Mouse (Mus musculus): ENCODE data around the gene Akap11.

The Akap11 gene

DNA sequence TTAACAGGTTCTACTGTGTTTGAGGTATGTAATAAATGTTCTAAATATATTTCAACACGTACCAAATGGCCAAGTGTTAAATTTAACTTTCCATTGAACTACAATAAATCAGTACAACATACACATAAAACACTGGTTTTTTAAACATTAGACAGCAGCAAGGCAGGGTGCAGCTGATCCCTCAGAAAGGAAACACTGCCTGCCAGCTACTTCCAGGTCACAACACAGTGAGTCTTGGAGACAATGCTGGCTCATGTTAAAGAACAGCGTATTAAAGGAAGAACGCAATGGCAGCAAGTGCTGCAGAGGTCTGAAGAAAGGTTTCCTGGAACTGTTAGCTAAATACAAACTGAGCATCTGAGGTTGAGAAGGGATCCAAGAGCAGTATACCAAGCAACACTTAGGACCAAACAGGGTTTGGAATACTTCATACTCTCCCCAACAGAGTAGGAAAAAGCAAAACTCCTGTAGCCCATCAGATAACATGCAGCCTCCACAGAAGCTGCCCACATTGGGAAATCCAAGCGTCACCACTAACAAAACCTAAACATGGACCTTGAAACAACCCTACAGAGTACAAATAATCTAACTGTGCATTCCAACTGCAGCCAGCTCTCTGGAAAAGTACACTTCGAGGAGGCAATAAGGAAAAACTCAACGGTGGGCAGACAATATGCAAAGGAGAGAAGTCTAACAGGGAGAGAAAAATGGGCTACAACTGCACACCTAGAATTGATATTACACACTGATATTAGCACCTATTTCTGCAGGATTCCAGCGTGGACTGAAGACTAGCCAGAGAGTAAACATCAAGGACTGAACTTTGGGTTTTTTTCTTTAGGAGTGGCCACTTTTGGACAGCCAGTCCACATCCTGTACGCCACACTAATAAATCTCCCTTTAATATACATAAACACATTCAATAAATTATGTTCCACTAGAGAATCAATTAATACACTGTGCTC is 7.9 kb downstream of the Akap11 start:
- no peak for DNase-seq (ENCODE audit: low spot score)

DNA sequence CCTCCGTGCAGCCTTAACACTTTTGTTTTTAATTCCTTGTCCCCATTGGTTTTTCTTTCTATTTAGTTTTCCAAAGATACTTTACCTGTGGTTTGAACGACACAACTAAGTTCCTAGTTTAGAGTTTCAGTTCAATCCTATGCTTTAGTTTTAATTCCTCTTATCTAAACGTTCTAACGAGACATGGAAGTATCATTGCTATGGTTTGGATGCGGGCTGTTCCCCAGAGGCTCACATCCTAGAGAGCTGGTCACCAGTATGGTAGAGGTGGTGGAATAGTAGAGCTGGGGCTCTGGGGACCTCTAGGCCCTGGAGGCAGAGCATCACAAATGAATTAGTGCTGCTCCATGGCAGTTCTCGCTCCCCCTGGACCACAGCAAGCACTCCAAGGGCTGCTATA is 9.7 kb downstream of the Akap11 start:
- DNase-seq (ENCODE audit: low spot score), result no peak

DNA sequence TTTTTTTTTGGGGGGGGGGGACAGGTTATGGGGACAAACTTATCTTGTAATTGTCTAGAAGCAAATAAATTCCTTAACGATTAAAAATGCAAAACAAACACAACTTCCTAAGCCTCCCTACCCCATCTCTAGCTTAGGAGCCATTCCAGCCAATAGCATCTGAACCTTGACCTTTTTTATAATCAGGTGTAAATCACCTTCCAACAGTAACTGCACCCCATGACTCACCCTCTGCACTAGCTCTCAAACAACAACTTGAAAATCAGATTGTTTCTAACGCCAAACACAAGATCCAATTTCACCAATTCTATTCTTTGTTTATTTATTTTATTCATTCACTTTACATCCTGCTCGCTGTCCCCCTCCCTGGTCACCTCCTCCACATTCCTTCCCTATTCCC is 10.1 kb downstream of the Akap11 start:
- DNase-seq (ENCODE audit: low spot score), result no peak

DNA sequence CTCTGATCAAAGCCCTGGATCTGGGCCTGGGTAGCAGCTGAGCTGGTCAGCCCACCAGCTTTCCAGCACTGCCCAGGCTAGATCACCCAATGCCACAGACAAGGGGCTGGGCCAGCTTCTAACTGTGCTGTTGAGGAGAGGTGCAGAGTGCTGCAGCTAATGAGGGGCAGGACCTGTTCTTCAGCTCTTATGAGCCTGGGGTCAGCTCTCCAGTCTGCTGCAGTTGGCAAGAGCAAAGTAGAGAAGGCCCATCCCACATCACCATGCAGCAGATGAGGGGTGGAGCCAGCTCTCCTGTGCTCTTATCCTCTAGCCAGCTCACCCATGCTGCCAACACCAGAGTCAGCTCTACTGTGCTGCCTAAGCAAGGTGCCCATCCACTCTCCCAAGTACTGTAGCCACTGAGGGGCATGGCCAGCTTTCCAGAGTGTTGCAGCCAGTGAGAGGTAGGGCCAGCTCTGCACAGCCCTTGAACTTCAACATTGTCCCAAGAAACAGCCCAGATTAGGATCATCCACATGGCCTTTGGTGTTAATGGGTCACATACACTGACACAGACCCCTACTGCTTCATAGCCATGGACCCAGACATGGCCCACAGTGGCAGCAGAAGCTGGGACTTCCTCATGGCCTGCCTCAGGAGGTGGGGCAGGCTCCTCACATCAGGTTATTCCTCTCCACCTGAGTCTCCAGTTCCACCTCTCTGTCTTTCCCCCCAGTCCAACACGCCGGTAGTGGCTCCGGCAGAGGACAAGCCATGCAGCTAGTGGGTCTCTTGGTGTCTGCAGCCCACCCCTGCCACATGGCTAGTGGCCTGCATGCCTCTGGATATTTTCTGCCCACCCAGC is 10.8 kb downstream of the Akap11 start:
- no peak for DNase-seq (ENCODE audit: low spot score)

- DNase-seq (ENCODE audit: low spot score), result no peak
Measured at GRCm38 (mm10) chr14:78525059-78525458, 11.5 kb downstream of the Akap11 start.

DNA sequence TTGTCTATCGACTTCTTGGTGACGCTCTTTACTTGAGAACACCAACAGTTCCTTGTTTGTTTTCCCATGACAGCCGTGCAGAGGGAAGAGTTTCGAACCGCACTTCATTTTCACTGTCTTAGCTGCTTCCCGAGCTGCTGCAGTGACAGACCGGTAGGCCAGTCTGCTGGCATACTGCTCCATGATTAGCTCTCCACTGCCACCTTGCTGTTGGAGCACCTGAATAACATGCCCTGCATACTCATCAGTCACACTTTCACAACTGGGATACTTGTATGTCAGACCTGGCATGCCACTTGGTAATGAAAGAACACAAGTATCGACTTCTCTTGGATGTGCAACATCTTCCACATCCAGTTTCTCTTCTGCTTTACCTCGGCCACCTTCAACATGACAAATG is 25.9 kb downstream of the Akap11 start:
- no peak for DNase-seq (ENCODE audit: low spot score)

DNA sequence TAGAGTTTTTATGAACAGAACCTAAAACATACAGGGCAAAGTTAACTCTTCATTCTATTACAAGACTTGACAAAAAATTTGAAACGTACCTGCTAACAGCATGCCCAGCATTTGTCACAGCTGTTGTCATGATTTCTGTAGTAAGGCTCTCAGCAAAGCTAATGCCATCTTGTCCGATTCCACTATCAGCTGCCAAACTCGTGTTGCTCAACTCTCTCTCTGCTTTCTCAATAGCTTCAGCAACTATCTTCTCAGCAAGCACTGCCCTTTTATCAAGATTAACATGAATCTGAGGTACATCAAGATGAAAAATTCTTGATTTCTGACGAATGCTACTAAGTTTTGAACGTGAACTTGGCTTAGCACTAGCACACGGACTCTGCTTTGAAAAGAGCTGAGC is 26.8 kb downstream of the Akap11 start:
- no peak for DNase-seq (ENCODE audit: low spot score)

DNA sequence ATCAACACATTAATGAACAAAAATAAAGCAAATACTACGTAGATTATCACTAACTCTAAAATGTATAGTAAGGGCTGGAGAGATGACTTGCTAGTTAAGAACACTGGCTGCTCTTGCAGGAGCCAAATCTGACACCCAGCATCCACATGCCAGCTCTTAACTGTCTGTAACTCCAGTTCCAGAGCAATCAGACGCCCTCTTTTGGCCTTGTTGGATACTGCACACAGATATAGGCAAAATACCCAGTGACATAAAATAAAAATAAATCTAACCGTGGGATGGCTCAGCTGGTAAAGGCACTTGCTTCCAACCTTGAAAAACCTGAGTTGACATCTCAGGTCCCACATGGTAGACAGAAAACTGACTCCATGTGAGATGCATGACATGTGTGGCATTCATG is 36.0 kb downstream of the Akap11 start:
- DNase-seq (ENCODE audit: low spot score), result no peak

DNA sequence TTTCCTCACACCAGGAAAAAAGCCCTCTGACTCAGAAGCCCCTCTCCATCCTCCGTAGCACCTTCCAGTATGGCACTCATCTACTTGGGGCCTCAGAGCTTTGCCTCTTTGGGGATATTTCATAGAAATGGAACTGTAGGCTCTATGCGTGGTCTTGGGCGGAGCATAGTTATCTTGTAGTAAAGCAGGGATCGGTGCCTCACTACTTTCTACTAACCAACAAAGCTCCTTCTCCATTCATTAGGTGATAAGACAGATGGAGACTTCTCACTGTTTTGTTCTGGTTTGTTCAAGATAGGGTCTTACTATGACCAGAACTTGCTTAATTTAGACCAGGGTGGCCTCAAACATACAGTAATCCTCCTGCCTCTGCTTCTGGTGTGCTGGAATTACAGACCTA is 39.9 kb downstream of the Akap11 start:
- DNase-seq (ENCODE audit: low spot score), result no peak

DNA sequence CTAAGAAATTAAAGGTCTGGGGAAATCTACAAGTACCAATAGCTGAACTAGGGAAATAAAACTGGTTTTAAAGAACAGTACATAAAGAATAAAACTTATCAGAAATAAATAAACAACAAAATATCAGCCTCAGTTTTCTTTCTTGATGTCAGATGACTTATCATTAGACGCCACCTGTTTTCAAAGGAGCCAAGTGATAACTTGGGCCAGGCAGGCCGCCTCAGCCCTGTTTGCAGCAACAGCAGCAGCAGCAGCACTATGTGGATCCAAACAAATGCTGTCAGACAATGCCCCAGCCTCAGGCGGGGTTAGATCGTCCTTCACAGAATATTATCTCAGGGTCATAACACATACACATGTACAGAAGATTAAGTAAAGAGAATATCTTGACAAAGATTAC is 41.4 kb downstream of the Akap11 start:
- DNase-seq (ENCODE audit: low spot score), result no peak

- no peak for DNase-seq (ENCODE audit: low spot score)
Measured at GRCm38 (mm10) chr14:78492602-78493001, 44.0 kb downstream of the Akap11 start.

DNA sequence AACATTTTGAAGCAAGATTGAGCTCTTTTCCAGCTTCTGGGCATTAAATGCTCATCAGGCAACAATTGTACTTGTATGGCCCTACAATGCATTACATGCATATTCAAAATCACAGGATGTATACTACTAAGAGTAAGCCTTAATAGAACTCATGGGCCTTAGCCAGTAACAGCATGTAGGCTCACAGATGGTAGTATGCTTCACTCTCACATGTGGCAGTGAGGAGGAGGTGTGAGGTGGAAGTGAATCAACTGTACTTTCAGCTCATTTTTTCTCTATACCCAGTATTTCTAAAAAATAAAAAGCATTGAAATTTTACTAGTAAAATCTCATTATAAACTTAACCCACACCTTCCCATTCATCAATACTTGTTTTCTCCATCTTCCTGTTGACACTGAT is 45.2 kb downstream of the Akap11 start:
- no peak for DNase-seq (ENCODE audit: low spot score)

DNA sequence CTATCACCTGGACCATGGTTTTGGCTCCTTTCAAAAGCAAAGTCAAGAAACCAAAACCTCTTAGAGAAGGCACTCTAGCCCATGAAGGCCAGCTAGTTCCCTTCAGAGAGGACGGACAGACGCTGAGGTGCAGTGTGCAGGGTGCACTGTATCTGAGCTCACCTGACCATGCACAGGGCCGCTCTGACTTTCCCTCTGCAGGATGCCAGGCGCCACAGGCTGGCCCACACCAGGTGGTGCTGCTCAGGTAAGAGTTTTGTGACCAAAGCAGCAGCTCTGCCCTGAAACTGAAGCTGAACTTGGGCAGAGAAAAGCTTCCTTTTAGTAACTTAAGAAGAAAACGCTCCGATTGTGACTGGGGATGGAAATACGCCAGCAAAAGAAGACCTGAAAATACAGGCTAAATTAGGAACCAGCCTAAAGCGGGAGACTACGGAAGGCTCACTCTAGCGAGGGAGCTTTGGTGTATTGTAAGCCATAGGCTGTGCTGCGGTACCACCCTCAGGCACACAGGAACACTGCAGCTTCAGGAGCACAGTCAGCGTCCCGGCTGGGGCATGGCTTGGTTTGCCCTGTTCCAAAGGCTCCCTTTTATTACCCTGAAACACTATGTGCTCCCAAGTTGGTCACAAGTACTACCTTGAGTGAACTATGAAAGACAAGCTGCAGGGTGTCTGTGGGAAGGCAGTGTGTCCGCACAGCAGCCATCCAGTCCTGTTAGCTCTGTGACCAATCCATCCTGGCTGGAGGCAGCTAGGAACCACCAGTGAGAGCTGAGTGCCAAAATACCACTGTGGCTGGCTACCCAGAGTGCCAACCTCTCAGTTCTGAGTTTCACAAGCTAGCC is 54.0 kb downstream of the Akap11 start:
- peak; percentile 15 for DNase-seq (ENCODE audit: low spot score)

DNA sequence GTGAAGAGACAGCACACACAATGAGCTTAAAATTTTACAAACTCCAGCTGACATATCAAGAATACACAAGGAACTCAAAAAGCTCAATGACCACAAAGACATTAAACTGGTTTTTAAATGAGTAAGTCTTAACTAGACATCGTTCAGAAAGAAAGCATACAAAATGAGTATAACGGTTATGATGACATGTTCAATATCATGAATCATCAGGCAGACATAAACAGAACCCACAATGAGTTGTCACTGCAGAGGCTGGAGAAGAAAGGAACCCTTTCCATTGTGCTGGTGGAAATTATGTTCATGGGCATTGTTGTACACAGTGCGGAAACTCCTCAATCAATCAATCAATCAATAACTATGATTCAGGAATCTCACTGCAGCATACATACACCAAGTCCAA is 62.5 kb downstream of the Akap11 start:
- DNase-seq (ENCODE audit: low spot score), result no peak

- no peak for DNase-seq (ENCODE audit: low spot score)
Measured at GRCm38 (mm10) chr14:78470714-78471113, 65.9 kb downstream of the Akap11 start.

GRCm38 (mm10) chr14:78468991-78469390 is 67.6 kb downstream of the Akap11 start:
- no peak for DNase-seq (ENCODE audit: low spot score)

DNA sequence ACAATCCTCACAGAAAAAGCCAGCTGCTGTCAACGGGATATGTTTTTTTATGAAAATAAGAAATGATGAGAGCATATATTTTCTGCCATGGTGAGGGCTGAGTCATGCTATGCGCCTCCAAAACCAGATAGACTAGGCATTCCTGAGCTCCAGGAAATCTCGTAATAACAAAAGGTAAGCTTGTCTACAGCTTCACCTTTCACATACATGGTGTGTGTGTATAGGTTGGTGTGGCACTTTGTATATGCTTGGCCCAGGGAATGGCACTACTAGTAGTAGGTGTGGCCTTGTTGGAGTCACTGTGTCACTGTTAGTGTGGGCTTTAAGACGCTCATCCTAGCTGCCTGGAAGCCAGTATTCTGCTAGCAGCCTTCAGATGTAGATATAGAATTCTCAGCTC is 68.6 kb downstream of the Akap11 start:
- no peak for DNase-seq (ENCODE audit: low spot score)

GRCm38 (mm10) chr14:78464353-78464752 is 72.3 kb downstream of the Akap11 start:
- DNase-seq (ENCODE audit: low spot score), result no peak

DNA sequence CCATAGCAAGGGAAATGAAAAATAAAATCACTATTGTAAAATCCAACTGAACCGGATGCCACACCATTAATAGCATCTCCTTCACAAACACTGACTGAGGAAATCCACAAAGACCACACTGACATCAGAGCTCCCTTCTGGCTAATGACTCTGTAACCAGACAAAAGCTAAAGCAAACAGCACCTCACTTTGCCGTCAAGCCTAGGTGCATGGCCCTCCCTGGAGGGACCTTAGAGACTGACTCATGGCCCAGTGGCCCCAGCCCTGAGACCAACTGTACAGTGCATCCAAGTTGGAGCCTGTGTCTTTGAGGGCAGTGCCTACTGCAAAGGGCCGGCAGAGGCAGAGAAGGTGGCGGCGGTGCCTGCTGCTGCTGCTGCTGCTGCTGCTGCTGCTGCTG is 77.5 kb downstream of the Akap11 start:
- no peak for DNase-seq (ENCODE audit: low spot score)

DNA sequence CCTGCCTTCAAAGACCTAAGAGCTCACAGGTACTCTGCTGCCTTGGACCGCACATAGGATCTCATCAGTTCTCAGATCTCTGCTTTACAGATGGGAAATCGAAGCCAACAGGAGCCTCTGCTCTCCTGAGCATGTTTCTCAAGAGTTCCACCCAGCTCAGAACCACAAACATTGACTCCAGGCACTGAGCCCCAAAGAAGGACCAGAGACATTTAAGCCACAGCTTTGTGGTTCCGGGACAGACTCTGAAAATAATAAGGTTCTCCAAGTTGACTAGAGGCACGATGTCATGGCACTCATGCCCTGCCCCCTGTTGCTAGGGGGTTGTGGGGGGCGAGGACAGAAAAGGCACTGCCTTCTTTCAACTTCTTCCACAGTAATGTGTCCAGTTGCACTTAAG is 77.9 kb downstream of the Akap11 start:
- no peak for DNase-seq (ENCODE audit: low spot score)

- no peak for DNase-seq (ENCODE audit: low spot score)
Measured at GRCm38 (mm10) chr14:78454970-78455369, 81.6 kb downstream of the Akap11 start.

DNA sequence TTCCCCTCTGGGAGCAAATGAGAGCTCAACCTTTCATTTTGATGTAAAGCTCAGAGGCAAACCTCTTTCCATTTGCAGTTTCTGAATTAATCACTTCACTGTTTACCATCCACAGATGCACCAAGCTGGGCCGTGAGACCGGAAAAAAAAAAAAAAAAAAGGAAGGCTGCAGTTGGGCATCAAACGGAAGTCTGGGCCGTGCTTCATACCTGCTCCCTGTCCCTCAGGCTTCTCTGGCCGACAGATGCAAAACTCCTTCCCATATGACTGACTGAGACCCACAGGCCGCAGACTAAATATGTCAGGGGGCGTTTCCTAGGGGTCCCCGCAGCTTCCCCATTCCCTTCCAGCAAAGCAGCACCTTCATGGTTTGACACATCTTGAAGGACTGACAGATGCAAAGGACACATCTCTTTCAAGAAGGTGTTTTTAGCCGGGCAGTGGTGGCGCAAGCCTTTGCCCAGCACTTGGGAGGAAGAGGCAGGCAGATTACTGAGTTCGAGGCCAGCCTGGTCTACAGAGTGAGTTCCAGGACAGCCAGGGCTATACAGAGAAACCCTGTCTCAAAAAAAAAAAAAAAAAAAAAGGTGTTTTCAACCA is 87.7 kb downstream of the Akap11 start:
- no peak for DNase-seq (ENCODE audit: low spot score)
